Mouse (Mus musculus) left cerebral cortex, adult 8-10 months (tissue): ENCODE measurements at regions not wholly inside any gene's neighbourhood (a gene's known extent, or its start where the extent isn't known, plus 50 kb on each side); places are given as distances from the start of the nearest gene placed in this dataset.

Experiments
- DNase-seq, 2 experiments: peaks; one replicate each; pipeline ENCODE4 v3.0.0; 2022; ENCODE audit warnings: low spot score in 2 of 2

DNA sequence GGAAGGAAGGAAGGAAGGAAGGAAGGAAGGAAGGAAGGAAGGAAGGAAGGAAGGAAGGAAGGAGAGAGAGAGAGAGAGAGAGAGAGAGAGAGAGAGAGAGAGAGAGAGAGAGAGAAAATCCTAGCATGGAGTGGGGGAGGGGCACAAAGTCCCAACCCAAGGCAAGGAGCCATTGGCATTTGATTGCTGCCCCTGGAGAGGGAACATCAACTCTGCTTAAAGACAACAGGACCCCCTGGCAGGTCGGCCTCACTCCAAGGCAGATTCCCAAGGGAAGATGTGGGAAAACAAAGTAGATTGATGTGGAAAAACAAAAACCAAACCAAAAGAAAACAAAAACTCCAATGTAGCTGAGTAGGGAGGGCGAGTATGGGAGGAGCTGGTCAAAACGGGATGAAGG, 49.9 kb upstream of the Fzd10 start:
- DNase-seq: no peak

DNA sequence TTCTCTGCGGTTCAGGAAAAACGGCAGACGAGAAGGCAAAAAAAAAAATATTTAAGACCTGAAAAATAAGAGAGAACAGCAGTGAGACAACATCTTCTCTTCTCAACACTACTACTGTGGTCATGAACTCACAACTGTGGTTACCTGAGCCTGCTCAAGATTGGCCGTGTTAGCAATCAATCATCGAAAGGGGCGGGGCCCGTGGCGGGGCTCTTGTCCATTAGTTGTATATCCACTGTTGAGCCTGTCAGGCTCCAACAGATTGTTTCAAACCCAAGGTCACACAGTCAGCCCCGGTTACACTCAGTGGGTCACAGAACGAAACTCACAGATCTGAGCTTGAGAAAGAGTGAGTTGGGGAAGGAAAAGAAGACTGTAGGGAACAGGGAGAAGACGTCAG, 50.8 kb upstream of the Fzd10 start:
- no peak for DNase-seq

- DNase-seq: no peak
Observed at GRCm38 (mm10) chr5:128542049-128542448, 58.6 kb upstream of the Fzd10 start.

- no peak for DNase-seq
Observed at GRCm38 (mm10) chr5:128538646-128539045, 62.0 kb upstream of the Fzd10 start.

GRCm38 (mm10) chr5:128537218-128537617, 63.4 kb upstream of the Fzd10 start:
- DNase-seq: no peak

DNA sequence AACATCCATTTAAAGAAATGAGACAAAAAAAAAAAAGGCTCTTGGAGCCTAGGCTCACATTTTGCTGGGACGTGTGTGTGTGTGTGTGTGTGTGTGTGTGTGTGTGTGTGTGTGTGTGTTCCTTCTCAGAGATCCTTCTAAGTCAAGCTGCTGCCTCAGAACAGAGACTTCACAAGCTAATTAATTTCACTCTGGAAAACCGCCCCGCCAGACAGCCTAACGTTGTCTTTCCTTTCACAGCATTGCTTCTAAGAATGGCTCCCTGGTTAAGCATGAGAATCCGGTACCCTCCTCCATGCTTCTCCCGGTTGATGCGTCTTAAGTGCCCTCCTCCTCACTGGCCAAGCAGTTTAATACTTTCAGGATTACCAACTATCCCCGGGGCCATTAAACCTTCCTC, 64.3 kb upstream of the Fzd10 start:
- peak in 1 of 2 experiments; percentile 17 for DNase-seq

DNA sequence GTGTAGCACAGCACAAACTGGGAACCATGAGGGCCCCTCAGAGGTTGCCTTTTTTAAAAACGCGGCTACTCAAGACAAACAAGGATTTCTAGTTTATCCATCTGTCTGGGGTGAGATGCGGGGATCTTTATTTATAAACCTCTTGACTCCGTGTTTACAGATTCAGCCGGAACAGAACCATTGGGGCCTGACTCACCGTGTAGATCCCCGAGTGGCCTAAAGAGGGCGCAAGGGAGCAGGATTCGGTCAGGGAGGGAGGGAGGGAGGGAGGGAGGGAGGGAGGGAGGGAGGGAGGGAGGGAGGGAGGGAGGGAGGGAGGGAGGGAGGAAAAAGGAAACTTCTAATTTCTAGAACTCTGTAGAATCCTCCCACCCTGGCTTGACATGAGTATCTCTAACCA, 73.4 kb upstream of the Fzd10 start:
- DNase-seq: no peak

- no peak for DNase-seq
Observed at GRCm38 (mm10) chr5:128526432-128526831, 74.2 kb upstream of the Fzd10 start.

GRCm38 (mm10) chr5:128524377-128525280, 76.0 kb upstream of the Fzd10 start:
- peak in 1 of 2 experiments; percentile 23 for DNase-seq

DNA sequence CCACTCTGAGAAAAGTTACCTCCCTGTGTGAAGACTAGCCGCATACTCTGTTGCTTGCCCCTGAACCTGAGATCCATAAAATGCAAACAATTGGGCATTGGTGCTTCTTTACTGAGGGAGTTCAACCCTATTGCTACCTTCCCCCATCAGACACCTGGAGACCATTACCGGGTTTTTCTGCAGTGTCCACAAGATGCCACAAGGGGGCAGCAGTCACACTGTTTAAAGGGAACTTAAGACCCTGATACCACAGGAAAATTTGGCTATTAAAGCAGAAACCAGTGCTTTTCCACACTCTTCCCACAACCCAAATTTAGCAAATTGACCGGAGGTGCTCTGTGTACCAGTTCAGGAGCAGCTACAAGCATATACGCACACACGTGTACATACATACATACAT, 78.0 kb upstream of the Fzd10 start:
- DNase-seq: no peak

GRCm38 (mm10) chr5:128517336-128517735, 83.3 kb upstream of the Fzd10 start:
- DNase-seq: no peak

DNA sequence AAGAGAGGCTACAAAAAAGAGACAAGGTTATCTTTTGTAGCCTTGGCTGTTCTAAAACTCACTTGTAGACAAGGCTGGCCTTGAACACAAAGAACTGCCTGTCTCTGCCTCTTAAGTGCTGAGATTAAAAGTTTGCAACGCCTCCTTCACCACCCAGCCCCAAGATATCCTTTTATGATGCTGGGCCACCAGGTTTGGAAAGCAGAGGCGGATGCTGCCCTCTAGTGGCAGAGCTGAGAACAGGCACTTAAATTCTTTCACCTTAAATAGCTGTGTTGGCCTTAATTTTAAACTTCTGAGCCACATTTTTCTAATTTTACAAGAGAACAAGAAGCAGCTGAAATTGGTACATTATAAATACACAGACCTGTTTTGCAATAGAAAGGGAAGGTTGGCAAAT, 82.5 kb upstream of the Tmem132d start:
- no peak for DNase-seq

- peak in 1 of 2 experiments; percentile 75 for DNase-seq
Observed at GRCm38 (mm10) chr5:128513261-128513660, 80.4 kb upstream of the Tmem132d start.

DNA sequence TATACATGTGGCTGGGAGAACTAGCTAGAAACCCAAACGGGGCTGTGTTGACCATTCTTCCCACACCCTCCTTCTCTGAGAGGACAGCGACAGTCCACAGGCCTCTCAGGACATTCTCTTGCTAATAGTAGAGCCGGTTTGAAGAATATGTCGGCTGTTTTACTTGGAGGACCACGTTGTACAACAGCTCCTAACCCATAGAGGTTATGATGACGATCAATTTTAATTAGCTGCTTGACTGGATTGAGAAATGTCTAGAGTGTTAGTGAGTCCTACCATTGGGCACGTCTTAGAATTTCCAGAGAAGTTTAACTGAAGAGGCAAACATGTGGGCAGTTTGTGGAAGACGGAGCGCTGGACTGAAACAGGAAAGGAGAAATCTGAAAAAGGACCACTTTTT, 79.7 kb upstream of the Tmem132d start:
- no peak for DNase-seq

- DNase-seq: no peak
Observed at GRCm38 (mm10) chr5:128504502-128504901, 71.6 kb upstream of the Tmem132d start.

DNA sequence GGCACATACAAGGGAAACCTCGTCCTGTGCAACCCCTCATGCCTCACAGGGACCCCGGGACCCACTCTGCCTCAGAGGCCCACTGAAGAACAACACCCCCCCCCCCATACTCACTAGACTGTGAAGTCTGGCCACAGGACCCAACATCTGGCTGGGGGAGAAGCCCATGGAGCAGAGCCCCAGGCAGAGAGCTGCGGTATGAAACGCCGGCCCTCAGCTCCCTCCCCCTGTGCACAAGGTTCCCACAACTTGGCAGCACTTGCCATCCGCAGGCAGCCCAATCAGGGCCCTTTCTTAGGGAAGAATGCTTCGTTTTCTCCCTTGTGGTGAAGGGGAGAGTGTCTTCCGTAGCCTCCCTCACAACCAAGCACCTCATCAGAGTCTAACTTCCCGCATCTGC, 66.6 kb upstream of the Tmem132d start:
- no peak for DNase-seq

- DNase-seq: peak in 1 of 2 experiments; percentile 75
Observed at GRCm38 (mm10) chr5:128499033-128499432, 66.2 kb upstream of the Tmem132d start.

DNA sequence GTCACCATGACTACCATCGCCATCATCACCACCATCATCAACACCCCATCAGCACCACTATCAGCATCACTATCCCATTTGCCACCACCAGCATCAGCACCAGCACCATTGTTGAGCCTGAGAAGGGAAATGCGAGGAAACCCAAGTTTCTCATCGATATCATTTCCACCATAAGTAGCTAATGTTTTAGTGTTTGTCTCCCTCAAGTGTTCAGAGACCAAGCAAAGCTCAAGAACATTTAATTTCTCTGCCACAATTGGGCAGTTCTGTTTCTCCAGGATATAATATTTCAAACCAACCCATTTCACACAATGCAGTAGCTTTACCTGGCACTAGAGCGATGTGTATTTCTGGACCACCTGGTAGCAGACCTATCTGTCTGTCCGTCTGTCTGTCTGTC, 59.7 kb upstream of the Tmem132d start:
- no peak for DNase-seq

DNA sequence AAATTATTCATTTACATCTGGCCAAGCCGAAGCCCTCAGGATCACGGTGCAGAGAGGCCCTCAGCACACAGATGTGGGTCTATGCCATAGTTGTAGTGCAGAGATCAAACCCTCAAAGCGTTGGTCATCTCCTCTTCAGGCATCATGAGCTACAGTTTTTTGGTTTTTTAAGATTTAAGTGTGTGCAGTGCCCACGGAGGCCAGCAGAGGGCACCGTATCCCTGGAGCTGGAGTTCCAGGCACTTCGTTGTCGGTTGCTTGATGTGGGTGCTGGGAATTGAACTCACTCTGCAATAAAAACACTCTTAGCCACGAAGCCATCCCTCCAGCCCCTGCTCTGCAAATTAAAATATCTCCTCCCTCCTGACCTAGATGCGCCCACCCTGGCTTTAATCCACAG, 58.3 kb upstream of the Tmem132d start:
- peak in 1 of 2 experiments; percentile 49 for DNase-seq

DNA sequence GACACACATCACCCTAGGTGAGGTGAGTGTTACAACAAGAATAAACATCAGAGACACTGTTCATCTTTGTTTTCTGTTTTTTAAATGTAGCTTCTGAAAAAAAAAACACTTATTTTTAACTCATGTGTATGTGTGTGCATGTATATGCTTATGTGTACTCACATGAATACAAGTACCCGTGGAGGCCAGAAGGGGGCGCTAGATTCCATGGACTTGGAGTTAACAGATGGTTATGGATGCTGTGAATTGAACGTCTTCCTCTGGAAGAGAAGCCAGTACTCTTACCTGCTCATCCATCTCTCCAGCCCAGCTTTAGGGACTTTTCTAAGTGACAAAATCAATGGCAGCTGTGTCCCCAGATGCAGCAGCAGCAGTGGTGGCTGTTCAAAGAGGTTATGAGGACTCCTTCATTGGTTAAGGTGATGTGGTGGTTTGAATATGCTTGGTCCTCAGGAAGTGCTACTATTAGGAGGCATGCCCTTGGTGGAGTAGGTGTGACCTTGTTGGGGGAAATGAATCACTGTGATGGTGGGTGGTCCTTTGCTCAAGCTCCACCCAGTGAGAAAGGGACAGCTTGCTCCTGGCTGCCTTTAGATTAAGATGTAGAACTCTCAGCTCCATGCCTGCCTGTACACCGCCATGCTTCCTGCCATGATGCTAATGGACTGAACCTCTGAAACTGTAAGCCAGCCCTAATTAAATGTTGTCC, 56.1 kb upstream of the Tmem132d start:
- DNase-seq: no peak

- no peak for DNase-seq
Observed at GRCm38 (mm10) chr5:128487371-128487770, 54.5 kb upstream of the Tmem132d start.

DNA sequence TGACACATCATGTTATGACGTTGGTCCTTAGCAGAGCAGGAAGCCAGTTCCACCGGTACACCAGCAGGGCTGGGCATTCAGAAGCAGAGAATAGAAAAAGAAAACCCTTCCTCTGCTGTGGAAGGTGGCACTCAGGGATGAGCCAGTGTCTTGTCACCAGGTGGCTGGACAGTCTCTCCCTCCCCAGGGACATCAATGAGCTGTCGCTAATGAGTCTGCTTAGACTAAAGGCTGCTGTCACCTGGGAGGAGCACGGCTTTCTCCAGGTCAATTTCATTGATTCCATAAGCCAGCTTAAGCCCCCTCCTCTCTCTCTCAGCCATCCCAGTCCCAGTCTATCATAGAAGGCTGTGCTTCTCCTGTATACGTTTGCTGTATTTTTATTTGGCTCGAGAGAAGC, 51.2 kb upstream of the Tmem132d start:
- DNase-seq: no peak

- DNase-seq: no peak
Observed at GRCm38 (mm10) chr5:128483441-128483810, 50.5 kb upstream of the Tmem132d start.
